Mouse (Mus musculus) embryonic facial prominence, embryonic 13.5 days (tissue): ENCODE measurements around the gene Rac1. TPM values are rescaled to one million over a fixed set of nuclear protein-coding genes. Genes with fewer than 3 reads are reported as not detected.

Experiments used
- ATAC-seq: fragments of 200-750 bp; cut with Nextera tagmentation; 2 replicates; pipeline ENCODE4 v1.8.0; 2017; ENCODE audit warnings: low read depth; ENCODE audit not compliant: insufficient number of reproducible peaks, insufficient read depth, low FRiP score, low TSS enrichment
- H3K27ac ChIP-seq: fragments of 300-500 bp; sonication (generic); 2 replicates; pipeline ENCODE4 v1.5.1; 2015; ENCODE audit warnings: moderate library complexity, mild to moderate bottlenecking, inconsistent platforms
- H3K27me3 ChIP-seq: fragments of 300-500 bp; sonication (generic); 2 replicates; pipeline ENCODE4 v1.6.1; 2015; ENCODE audit warnings: mild to moderate bottlenecking, inconsistent platforms
- H3K36me3 ChIP-seq: fragments of 300-500 bp; sonication (generic); 2 replicates; pipeline ENCODE4 v1.6.1; 2015; ENCODE audit warnings: mild to moderate bottlenecking, inconsistent platforms
- H3K4me1 ChIP-seq: fragments of 300-500 bp; sonication (generic); 2 replicates; pipeline ENCODE4 v1.6.1; 2015; ENCODE audit warnings: inconsistent platforms
- H3K4me2 ChIP-seq: fragments of 300-500 bp; sonication (generic); 2 replicates; pipeline ENCODE4 v1.6.1; 2015; ENCODE audit warnings: moderate library complexity, mild to moderate bottlenecking, inconsistent platforms
- H3K4me3 ChIP-seq: fragments of 300-500 bp; sonication (generic); 2 replicates; pipeline ENCODE4 v1.5.1; 2015; ENCODE audit warnings: mild to moderate bottlenecking, inconsistent platforms
- H3K9ac ChIP-seq: fragments of 300-500 bp; sonication (generic); 2 replicates; pipeline ENCODE4 v1.6.1; 2015; ENCODE audit warnings: mild to moderate bottlenecking, inconsistent platforms
- H3K9me3 ChIP-seq: fragments of 300-500 bp; sonication (generic); 2 replicates; pipeline ENCODE4 v1.6.1; 2016; ENCODE audit warnings: inconsistent platforms
- WGBS: fragments of 180-500 bp; shearing (Covaris S2); methylation state at CpG from one replicate; pipeline ENCODE4 v1.1.7; 2015; ENCODE audit warnings: mixed read lengths; 5-methylcytosine and 5-hydroxymethylcytosine counted together
- polyA plus RNA-seq: library from polyadenylated mRNA; unstranded; fragments of >200 nt; fragmentation: Nextera tagmentation; extraction: Ambion mirVana; gene quantifications from 2 replicates; pipeline ENCODE4 v1.2.1, GENCODE M21; 2015

The Rac1 gene
- polyA plus RNA-seq, 1 experiment from 2014 or later: 458 TPM

DNA sequence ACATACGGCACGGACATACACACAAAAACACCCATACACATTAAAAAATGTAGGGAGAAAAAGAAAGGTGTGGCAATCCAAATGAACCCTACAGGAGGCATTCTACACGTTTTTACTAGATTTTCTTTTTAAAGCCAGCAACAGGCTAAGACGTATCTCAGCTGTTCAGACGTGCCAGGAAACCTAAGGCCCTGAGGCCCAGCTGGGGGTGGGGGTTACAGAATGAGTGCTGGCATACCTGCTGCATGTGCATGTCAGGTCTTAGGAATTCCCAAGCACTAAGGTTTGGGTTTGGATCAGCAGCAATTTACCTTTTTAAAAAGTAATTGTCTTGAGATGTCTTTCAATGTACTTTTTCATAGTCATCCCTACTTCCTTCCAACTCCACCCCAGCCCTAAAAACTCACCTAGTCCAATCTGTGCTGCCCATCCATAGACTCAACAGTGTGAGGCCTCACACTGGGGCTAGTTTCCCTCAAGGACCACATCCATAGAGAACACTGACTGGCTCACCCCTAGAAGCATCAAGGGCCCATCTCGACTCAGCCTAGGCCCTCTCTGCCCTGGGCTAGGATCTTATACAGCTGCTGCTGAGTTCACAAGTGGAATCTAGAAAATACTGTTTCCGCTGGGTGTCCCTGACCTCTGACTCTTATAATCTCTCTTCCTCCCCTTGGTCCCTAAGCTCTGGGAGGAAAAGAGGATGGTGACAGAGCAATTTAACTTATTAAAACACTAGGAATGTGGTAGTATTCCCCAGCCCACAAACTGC lies 2.2 kb downstream of the Rac1 start:
- H3K27me3 ChIP-seq: no peaks in the 10 kb centered on the region
- WGBS: 53% methylated on average over 7 of the region's 7 CpGs
- H3K9me3 ChIP-seq: no peaks in the 10 kb centered on the region
- no peak for ATAC-seq
- H3K27ac ChIP-seq: no peak overlapping the region
- peaks cover 6% of the 10 kb centered on the region; the same call in 1 of the 2 replicates for H3K36me3 ChIP-seq
- H3K4me1 ChIP-seq: peaks cover 33% of the 10 kb centered on the region
- peak overlapping the region; percentile 86 for H3K4me2 ChIP-seq
- H3K4me3 ChIP-seq: peak overlapping the region; percentile 99
- peak overlapping the region; percentile 100 for H3K9ac ChIP-seq

DNA sequence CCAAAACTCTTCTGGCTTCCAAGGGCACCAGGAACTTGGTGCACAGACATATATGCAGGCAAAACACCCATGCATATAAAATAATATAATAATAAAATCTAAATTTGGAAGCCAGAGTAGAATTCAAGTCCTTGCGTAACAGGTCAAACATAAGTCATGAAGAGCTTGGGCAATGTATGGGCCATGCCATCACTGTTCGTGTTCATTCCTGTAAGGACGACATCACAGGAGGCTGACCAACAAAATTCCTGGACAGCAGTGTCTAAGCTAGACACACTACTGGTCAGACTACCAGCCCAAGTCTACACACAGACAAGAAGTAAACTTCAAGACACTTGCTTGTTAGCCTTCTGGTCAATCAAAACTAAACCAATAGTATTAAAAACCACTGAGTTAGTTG lies 5.0 kb downstream of the Rac1 start:
- Histone ChIP-seq H3K4me1 (peaks cover 48% of the 10 kb centered on the region), H3K36me3 (peaks cover 12% of the 10 kb centered on the region), H3K4me2 (no peak overlapping the region), H3K4me3 (no peak overlapping the region), H3K27ac (no peak overlapping the region), H3K9ac (no peak overlapping the region), H3K9me3 (no peaks in the 10 kb centered on the region), H3K27me3 (no peaks in the 10 kb centered on the region)
- 92% methylated on average over 3 of the region's 3 CpGs for WGBS
- no peak for ATAC-seq

DNA sequence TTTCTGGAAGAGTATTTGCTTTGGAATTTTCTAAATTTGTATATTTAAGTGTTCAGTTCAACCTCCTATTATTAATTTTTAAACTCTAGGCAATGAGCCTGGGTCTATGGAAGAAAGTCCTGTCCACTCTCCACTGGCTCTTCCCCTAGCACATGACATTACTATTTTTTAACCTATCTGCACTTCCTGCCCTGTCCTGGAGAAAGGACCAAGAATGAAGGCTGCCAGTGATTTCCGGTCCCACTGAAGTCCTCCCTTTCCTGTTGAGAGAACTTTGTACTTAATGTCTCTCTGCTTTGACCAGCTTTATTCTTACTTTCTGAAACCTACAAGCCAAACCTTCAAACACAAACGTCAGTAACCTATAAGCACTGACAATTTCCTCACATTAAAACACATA lies 7.4 kb downstream of the Rac1 start:
- no peaks in the 10 kb centered on the region for H3K27me3 ChIP-seq
- WGBS: 82% methylated on average over 2 of the region's 2 CpGs
- no peak for ATAC-seq
- H3K4me3 ChIP-seq: no peak overlapping the region
- H3K4me2 ChIP-seq: no peak overlapping the region
- no peak overlapping the region for H3K27ac ChIP-seq
- H3K4me1 ChIP-seq: peaks cover 43% of the 10 kb centered on the region
- peaks cover 29% of the 10 kb centered on the region for H3K36me3 ChIP-seq
- H3K9ac ChIP-seq: no peak overlapping the region
- H3K9me3 ChIP-seq: no peaks in the 10 kb centered on the region

DNA sequence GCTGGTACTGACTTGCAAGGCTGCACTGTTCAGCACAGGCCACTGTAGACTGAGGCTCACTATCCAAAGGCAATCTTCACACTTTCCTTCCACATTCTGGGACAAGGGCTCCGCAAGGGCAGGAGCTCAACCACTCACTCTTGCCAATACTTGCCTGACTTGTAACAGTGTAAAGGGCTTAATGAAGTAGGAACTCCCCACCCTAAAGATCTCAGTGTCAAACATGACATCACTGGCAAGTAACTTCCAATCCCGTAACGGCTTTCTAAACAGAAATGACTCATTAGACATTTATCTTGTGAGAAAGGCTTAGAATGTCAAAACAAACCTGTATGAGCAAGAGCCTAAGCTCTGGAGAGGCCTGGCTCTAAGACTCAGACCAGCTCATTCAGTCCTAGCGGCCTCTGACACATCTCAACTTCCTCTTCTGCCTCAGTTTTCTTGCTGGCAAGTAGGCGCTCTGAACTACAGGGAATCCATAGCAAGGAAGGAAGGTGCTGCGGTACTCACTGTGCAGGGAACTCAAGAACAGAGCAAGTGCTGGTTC lies 9.7 kb downstream of the Rac1 start:
- no peaks in the 10 kb centered on the region for H3K27me3 ChIP-seq
- peak overlapping the region; percentile 44; the same call in 1 of the 2 replicates for H3K9ac ChIP-seq
- H3K27ac ChIP-seq: peak overlapping the region; percentile 28; the same call in 1 of the 2 replicates
- peaks cover 28% of the 10 kb centered on the region for H3K4me1 ChIP-seq
- peaks cover 46% of the 10 kb centered on the region for H3K36me3 ChIP-seq
- H3K4me2 ChIP-seq: no peak overlapping the region; the same call in 1 of the 2 replicates
- 77% methylated on average over 6 of the region's 6 CpGs for WGBS
- no peak for ATAC-seq
- H3K9me3 ChIP-seq: no peaks in the 10 kb centered on the region
- H3K4me3 ChIP-seq: no peak overlapping the region

DNA sequence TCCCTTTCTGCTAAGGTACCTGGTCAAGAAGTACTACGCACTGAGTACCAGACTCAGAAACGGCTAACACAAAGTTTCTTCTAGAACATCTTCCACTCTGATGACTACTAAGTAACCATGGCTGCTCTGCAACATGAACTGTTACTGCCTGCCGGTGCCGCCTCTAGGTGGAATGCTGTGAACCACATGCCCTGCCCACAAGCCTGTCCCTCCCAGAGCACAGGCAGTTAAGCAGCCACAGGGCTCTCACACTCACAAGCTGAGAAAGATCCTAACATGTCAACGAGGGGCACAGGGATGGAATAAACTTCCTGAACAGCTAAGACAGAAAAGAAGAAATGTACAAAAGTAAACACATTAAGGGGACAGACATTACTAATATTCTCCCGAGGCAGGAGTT lies 10.4 kb downstream of the Rac1 start:
- ATAC-seq: no peak
- Histone ChIP-seq H3K27ac (peak overlapping the region; percentile 28; the same call in 1 of the 2 replicates), H3K4me1 (peaks cover 28% of the 10 kb centered on the region), H3K27me3 (no peaks in the 10 kb centered on the region), H3K4me2 (no peak overlapping the region), H3K4me3 (no peak overlapping the region), H3K9ac (no peak overlapping the region), H3K9me3 (no peaks in the 10 kb centered on the region), H3K36me3 (peaks cover 51% of the 10 kb centered on the region)
- WGBS: 62% methylated on average over 6 of the region's 6 CpGs

DNA sequence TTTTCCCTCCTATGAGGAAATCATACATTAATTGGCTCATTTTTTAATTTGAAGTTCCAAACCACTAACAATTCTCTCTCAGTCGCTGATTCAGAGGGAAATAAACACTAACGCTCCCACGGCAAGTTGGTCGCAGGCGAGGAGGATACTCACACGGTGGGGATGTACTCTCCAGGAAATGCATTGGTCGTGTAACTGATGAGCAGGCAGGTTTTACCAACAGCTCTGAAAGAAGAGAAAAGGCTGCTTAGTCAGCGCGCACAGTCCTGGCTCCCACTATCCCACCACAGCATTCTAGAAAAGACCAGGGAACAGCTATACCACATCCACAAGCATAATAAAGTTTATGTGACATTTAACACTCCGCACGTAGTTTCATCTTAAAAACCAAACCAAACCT lies 10.8 kb downstream of the Rac1 start:
- WGBS: 88% methylated on average over 11 of the region's 11 CpGs

DNA sequence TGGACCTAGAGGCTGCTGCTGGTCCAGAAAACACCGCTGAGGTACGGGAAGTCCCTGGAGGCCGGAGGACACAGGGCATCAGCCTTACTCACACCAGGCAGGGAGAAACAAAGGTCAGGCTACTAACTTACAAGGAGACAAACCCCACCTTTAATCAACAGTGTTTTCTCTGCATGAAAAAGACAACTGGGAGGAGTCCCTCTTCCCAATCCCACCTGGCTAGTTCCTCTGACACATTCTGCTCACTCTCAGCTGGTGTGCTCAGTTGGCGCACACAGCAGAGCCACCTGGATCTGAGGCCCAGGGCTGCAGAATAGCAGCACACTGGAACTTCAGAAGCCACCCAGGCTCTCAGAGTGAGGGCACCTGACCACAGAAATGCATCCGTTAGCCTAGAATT lies 13.0 kb downstream of the Rac1 start:
- no peak overlapping the region for H3K4me3 ChIP-seq
- no peak overlapping the region for H3K4me2 ChIP-seq
- WGBS: 92% methylated on average over 5 of the region's 5 CpGs
- H3K36me3 ChIP-seq: peaks cover 70% of the 10 kb centered on the region
- no peaks in the 10 kb centered on the region for H3K9me3 ChIP-seq
- no peak overlapping the region for H3K9ac ChIP-seq
- ATAC-seq: no peak
- no peaks in the 10 kb centered on the region for H3K27me3 ChIP-seq
- no peak overlapping the region for H3K27ac ChIP-seq
- peaks cover 29% of the 10 kb centered on the region for H3K4me1 ChIP-seq

More for the DNA sequence above, 10.8 kb downstream of the Rac1 start:
- Histone ChIP-seq H3K9ac (no peak overlapping the region), H3K4me3 (no peak overlapping the region), H3K9me3 (no peaks in the 10 kb centered on the region), H3K27me3 (no peaks in the 10 kb centered on the region), H3K36me3 (peaks cover 55% of the 10 kb centered on the region), H3K27ac (peak overlapping the region; percentile 28; the same call in 1 of the 2 replicates), H3K4me2 (no peak overlapping the region), H3K4me1 (peaks cover 28% of the 10 kb centered on the region)
- ATAC-seq: no peak

DNA sequence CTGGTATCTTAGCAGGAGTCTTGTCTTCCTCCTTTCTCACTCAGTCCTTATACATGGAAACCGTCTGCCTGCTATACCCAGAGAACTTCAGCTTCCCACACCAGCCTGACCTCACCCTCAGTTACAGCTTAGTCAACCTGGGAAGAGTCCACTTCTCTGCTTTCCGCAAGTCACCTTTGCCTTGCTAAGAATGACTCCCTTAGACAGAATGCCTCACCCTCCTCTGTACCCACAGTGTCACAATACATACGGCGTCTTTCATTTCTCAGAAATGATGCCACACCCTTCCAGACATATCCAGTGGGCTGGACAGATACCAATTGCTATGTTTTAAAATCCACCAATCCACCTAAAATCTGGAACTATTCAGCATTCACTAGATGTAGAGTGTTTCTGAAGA lies 15.5 kb downstream of the Rac1 start:
- WGBS: 86% methylated on average over 4 of the region's 4 CpGs

DNA sequence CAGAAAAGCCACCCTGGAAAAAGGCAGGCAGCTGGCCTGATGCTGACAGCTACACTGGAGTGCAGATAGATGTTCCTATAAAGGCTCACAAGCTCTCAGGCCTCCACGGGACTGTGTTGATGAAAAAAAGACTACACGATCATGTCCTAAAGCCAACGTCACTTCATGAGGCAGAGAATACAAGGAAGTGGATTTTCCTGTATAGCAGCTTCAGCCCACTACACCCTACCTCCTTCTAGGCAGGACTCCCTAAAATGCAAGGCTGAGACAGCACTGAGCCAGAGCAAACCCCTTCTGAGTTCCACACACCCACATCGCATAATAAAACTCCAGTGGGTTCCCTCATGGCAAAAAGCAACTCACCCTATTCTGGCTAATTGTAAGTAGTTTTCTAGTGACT lies 16.3 kb downstream of the Rac1 start:
- H3K36me3 ChIP-seq: peaks cover 77% of the 10 kb centered on the region

More for the DNA sequence above, 15.5 kb downstream of the Rac1 start:
- H3K27me3 ChIP-seq: no peaks in the 10 kb centered on the region
- peaks cover 33% of the 10 kb centered on the region for H3K4me1 ChIP-seq
- H3K27ac ChIP-seq: no peak overlapping the region
- H3K9ac ChIP-seq: no peak overlapping the region
- H3K4me3 ChIP-seq: no peak overlapping the region
- H3K9me3 ChIP-seq: no peaks in the 10 kb centered on the region
- ATAC-seq: no peak
- H3K4me2 ChIP-seq: no peak overlapping the region
- peaks cover 76% of the 10 kb centered on the region for H3K36me3 ChIP-seq

DNA sequence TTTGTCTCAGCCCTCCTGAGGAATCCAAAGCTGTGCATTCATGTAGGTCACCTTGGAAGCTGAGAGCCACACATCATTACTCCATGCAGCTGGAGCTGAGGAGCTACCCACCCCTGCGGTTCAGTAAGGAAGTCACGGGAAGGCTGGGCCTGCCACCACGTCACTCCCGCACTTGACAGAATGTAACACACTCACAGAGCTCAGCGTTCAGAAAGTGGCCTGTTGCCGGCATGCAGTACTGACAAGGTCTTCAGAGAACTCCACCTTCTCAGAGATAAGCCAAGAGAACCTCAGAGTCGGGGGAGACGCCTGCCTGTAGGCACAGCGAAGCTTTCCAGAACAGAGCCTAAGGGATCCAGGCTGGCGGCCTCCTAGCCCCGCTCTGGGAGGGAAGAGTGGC lies 18.1 kb downstream of the Rac1 start:
- peaks cover 70% of the 10 kb centered on the region for H3K36me3 ChIP-seq
- H3K27ac ChIP-seq: peak overlapping the region; percentile 4; the same call in 1 of the 2 replicates
- peaks cover 32% of the 10 kb centered on the region for H3K4me1 ChIP-seq
- H3K9me3 ChIP-seq: no peaks in the 10 kb centered on the region
- H3K4me3 ChIP-seq: no peak overlapping the region
- no peak for ATAC-seq
- H3K9ac ChIP-seq: no peak overlapping the region
- 73% methylated on average over 11 of the region's 11 CpGs for WGBS
- no peaks in the 10 kb centered on the region for H3K27me3 ChIP-seq
- H3K4me2 ChIP-seq: no peak overlapping the region

More for the DNA sequence above, 16.3 kb downstream of the Rac1 start:
- H3K4me3 ChIP-seq: no peak overlapping the region
- no peak overlapping the region for H3K9ac ChIP-seq
- H3K27me3 ChIP-seq: no peaks in the 10 kb centered on the region
- WGBS: 83% methylated on average over 4 of the region's 4 CpGs
- no peaks in the 10 kb centered on the region for H3K9me3 ChIP-seq
- no peak overlapping the region for H3K4me2 ChIP-seq
- peaks cover 32% of the 10 kb centered on the region for H3K4me1 ChIP-seq
- H3K27ac ChIP-seq: no peak overlapping the region
- no peak for ATAC-seq

DNA sequence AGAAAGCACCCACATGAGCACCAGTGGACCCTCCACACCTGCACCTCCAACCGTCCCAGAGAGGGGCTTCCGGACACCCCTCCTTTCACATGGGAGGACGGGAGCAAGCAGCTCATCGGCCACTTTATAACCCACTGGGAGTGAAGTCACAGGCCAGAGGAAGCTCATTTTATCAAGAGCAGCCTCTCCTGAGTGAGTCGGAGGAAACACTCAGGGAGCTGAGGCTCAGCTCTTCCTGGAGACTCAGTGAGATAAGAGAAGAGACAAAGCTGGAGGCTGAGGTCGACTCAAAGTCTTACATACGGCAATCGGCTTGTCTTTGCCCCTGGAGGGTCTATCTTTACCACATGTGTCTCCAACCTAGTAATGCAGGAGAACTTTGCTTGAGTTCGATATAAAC lies 18.5 kb downstream of the Rac1 start:
- H3K27me3 ChIP-seq: no peaks in the 10 kb centered on the region
- no peaks in the 10 kb centered on the region for H3K9me3 ChIP-seq
- H3K4me1 ChIP-seq: peaks cover 32% of the 10 kb centered on the region
- no peak for ATAC-seq
- no peak overlapping the region for H3K4me3 ChIP-seq
- H3K9ac ChIP-seq: no peak overlapping the region; the same call in 1 of the 2 replicates
- H3K4me2 ChIP-seq: no peak overlapping the region
- WGBS: 74% methylated on average over 9 of the region's 9 CpGs
- H3K36me3 ChIP-seq: peaks cover 70% of the 10 kb centered on the region
- H3K27ac ChIP-seq: peak overlapping the region; percentile 4

DNA sequence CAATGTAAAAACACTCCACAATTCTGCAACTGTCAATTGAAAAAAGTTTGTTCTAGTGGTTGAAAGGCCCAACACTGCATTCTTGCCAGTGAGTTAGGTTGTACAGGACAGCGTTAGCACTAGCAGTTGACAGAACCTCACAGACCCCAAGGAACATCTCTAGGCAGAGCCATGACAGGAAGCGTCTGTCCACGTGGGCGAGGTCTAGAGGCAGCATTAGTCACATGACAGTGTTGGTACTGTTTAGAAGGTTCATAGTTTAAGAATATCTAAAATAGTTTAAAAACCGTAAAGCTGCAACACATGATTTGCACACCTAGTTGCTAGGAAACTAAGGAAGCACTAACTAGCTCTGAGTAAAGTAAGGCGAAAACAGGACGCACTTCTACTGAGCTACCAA lies 22.3 kb downstream of the Rac1 start:
- H3K4me2 ChIP-seq: no peak overlapping the region
- no peaks in the 10 kb centered on the region for H3K9me3 ChIP-seq
- no peaks in the 10 kb centered on the region for H3K27me3 ChIP-seq
- no peak overlapping the region for H3K4me3 ChIP-seq
- H3K4me1 ChIP-seq: peaks cover 27% of the 10 kb centered on the region
- H3K36me3 ChIP-seq: peaks cover 59% of the 10 kb centered on the region
- 85% methylated on average over 7 of the region's 7 CpGs for WGBS
- no peak overlapping the region for H3K27ac ChIP-seq
- no peak for ATAC-seq
- H3K9ac ChIP-seq: no peak overlapping the region
